Mouse (Mus musculus) lung, embryonic 14.5 days (tissue): ENCODE measurements at regions not wholly inside any gene's neighbourhood (a gene's known extent, or its start where the extent isn't known, plus 50 kb on each side); places are given as distances from the start of the nearest gene placed in this dataset.

Source experiments
- ATAC-seq: fragments of 200-750 bp; cut with Nextera tagmentation; 2 replicates; pipeline ENCODE4 v1.8.0; 2017; ENCODE audit warnings: mild to moderate bottlenecking, moderate TSS enrichment, moderate library complexity; ENCODE audit not compliant: insufficient read depth
- DNase-seq: peaks from one replicate; pipeline ENCODE4 v3.0.0-alpha.2; 2015
- H3K27ac ChIP-seq: fragments of 300-500 bp; sonication (generic); 2 replicates; pipeline ENCODE4 v1.5.1; 2014; ENCODE audit warnings: low read depth, mild to moderate bottlenecking, moderate library complexity
- H3K27me3 ChIP-seq: fragments of 300-500 bp; sonication (generic); 2 replicates; pipeline ENCODE4 v1.6.1; 2014; ENCODE audit warnings: low read length, control low read depth; ENCODE audit not compliant: insufficient read depth
- H3K36me3 ChIP-seq: fragments of 300-500 bp; sonication (generic); 2 replicates; pipeline ENCODE4 v1.6.1; 2014; ENCODE audit warnings: control low read depth; ENCODE audit not compliant: insufficient read depth
- H3K4me1 ChIP-seq: fragments of 300-500 bp; sonication (generic); 2 replicates; pipeline ENCODE4 v1.6.1; 2014; ENCODE audit warnings: antibody characterized with exemption, control low read depth; ENCODE audit not compliant: insufficient read depth
- H3K4me2 ChIP-seq: fragments of 300-500 bp; sonication (generic); 2 replicates; pipeline ENCODE4 v1.6.1; 2014; ENCODE audit warnings: mild to moderate bottlenecking
- H3K4me3 ChIP-seq: fragments of 300-500 bp; sonication (generic); 2 replicates; pipeline ENCODE4 v1.5.1; 2014; ENCODE audit warnings: low read depth, low read length
- H3K9ac ChIP-seq: fragments of 300-500 bp; sonication (generic); 2 replicates; pipeline ENCODE4 v1.6.1; 2014
- H3K9me3 ChIP-seq: fragments of 300-500 bp; sonication (generic); 2 replicates; pipeline ENCODE4 v1.6.1; 2016; ENCODE audit warnings: low read depth, low read length, control low read depth
- CTCF ChIP-seq: IDR thresholded peaks from 2 replicates; pipeline ENCODE4 v1.5.1; 2016; ENCODE audit warnings: antibody characterized with exemption, low read depth
- WGBS: fragments of 180-500 bp; shearing (Covaris S2); extraction: QIAGEN DNeasy Blood & Tissue Kit; methylation state at CpG from one replicate; pipeline ENCODE4 v1.1.7; 2014; 5-methylcytosine and 5-hydroxymethylcytosine counted together

DNA sequence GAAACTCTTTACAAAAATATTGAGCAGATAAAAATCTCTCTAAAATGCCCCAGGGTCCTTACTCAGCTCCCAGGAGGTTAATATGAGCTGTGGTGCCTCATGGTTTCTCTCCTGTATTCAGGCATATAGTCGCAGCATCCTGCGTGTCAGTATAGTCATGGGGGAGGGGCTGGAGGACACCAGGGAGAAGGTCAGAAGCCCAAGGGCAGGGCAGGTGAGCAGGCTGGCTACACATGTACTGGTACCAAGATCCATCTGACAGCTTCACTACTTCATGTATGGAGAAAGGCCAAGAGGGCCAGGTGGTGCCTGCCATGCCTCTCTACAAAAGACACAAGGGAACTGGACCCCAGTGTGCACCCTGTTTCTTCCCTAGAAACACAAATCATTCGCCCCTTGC, 524.4 kb downstream of the Fam19a5 start:
- 45% methylated on average over 3 of the region's 3 CpGs for WGBS
- H3K9ac ChIP-seq = no peak overlapping the region
- no peak for DNase-seq
- H3K4me3 ChIP-seq = no peak overlapping the region
- H3K27ac ChIP-seq = no peak overlapping the region
- no peak overlapping the region for H3K4me2 ChIP-seq
- no peak for TF ChIP-seq CTCF
- no peaks in the 10 kb centered on the region for H3K9me3 ChIP-seq
- no peaks in the 10 kb centered on the region for H3K36me3 ChIP-seq
- no peaks in the 10 kb centered on the region for H3K4me1 ChIP-seq
- no peak for ATAC-seq
- no peaks in the 10 kb centered on the region for H3K27me3 ChIP-seq

DNA sequence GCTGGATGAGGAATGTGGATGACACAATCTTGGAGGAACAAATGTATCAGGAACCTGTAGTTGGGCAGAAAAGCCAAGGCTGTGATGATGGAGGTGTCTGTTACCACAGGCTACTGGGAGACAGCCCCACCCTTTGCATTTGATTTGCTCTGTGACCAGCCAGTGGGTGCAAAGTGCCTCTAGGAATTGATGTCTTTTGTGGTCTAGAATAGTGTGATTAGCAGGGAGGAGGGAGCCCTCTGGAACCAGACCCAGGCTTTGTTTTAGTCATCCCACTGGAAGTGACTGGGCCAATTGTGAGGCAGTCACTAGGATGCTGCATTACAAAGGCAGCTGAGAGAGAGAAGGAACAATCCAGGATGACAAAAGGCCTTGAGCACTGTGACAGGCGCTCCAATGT, 527.4 kb upstream of the Zdhhc25 start:
- Histone ChIP-seq H3K27ac (no peak overlapping the region), H3K4me1 (no peaks in the 10 kb centered on the region), H3K4me2 (no peak overlapping the region), H3K4me3 (no peak overlapping the region), H3K36me3 (no peaks in the 10 kb centered on the region), H3K9ac (no peak overlapping the region), H3K9me3 (no peaks in the 10 kb centered on the region), H3K27me3 (no peaks in the 10 kb centered on the region)
- TF ChIP-seq CTCF = no peak
- no peak for DNase-seq
- 37% methylated on average over 1 of the region's 1 CpGs for WGBS
- no peak for ATAC-seq

DNA sequence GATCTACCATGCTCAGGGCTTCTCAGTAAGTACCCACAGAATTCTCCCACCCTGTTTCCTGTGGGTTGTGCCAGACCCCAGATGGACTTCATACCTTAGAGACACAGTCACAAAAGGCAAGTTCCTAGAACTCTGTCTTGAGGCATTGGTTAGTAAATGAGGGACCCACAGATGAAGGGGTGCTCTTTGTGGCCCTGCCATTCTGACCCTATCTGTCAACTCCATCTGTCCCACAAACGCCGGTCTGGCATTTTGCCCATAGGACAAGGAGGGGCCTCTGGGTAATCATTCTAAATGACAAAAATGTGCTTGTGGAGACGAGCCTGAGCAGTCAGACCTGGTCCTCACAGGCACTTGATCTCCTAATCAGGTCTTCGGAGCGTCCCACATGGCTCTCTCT, 516.2 kb upstream of the Zdhhc25 start:
- WGBS = 40% methylated on average over 5 of the region's 5 CpGs

DNA sequence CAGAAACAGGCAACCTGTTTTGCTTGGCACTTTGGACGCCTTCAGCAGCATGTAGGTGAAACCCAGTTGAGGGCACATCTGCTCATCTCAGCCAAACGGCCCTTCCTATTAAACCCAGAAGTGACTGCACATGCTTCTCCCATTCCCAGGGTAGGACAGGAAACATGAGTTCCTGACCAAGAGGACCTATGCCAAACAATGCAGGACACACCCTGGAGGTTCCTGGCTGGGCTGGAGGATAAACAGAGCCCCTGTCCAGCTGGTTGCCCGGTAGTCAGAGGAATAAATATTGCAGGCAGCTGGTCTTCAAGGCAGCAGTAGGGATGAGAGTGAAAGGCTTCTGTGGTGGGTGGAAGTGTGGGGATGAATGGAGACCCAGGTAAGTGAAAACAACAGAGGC, 514.5 kb upstream of the Zdhhc25 start:
- DNase-seq (peak; percentile 37), ATAC-seq (no peak)
- no peak for TF ChIP-seq CTCF
- no peaks in the 10 kb centered on the region for H3K9me3 ChIP-seq
- WGBS = 60% methylated on average over 3 of the region's 3 CpGs
- H3K4me2 ChIP-seq = no peak overlapping the region
- H3K36me3 ChIP-seq = no peaks in the 10 kb centered on the region
- H3K4me1 ChIP-seq = no peaks in the 10 kb centered on the region
- H3K27ac ChIP-seq = no peak overlapping the region
- no peak overlapping the region for H3K4me3 ChIP-seq
- H3K9ac ChIP-seq = no peak overlapping the region
- no peaks in the 10 kb centered on the region for H3K27me3 ChIP-seq

More for the DNA sequence above, 516.2 kb upstream of the Zdhhc25 start:
- no peaks in the 10 kb centered on the region for H3K27me3 ChIP-seq
- DNase-seq (peak; percentile 26), ATAC-seq (no peak)
- no peak overlapping the region for H3K27ac ChIP-seq
- H3K36me3 ChIP-seq = no peaks in the 10 kb centered on the region
- H3K4me1 ChIP-seq = no peaks in the 10 kb centered on the region
- no peaks in the 10 kb centered on the region for H3K9me3 ChIP-seq
- no peak overlapping the region for H3K9ac ChIP-seq
- TF ChIP-seq CTCF = no peak
- no peak overlapping the region for H3K4me2 ChIP-seq
- no peak overlapping the region for H3K4me3 ChIP-seq

DNA sequence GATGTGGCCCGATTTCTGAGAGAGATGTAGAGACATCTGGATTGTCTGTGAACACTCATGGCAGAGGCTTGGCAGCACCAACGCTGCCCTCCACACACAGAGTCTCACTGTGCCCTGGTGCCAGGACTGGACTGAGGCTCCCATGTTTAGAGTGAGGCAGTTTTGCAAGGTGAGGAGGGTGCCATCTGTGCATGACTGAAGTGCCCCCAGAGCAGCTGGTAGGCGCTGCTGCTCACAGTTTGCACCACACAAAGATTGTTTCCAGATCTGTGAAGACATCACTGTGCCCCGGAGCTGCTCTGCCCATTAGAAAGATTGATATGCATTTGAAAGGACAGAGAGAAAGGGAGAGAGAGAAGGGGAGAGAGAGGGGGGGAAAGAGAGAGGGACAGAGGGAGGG, 510.6 kb upstream of the Zdhhc25 start:
- Histone ChIP-seq H3K4me2 (no peak overlapping the region), H3K9me3 (no peaks in the 10 kb centered on the region; the same call in 1 of the 2 replicates), H3K4me1 (no peaks in the 10 kb centered on the region), H3K36me3 (no peaks in the 10 kb centered on the region), H3K27me3 (no peaks in the 10 kb centered on the region), H3K9ac (no peak overlapping the region), H3K27ac (no peak overlapping the region), H3K4me3 (no peak overlapping the region)
- no peak for TF ChIP-seq CTCF
- DNase-seq (no peak), ATAC-seq (no peak)
- WGBS = 52% methylated on average over 4 of the region's 4 CpGs

DNA sequence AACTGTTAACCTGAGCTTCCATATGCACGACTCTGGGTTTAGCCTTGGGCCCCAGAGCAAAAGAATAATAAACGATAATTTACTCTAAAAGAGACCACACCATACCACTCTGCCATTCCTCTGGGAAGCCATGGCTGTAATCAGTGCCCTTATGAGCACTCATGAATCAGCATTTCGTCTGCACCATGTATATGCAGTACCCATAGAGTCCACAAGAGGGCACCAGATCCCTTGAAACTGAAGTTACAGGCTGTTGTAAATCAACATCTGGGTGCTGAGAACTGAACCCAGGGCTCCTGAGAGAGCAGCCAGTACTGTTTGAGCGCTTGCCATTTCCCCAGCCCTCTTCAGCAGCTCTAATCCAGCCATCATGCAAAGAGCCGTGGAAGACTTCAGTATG, 508.7 kb upstream of the Zdhhc25 start:
- Histone ChIP-seq H3K9ac (no peak overlapping the region), H3K4me2 (no peak overlapping the region), H3K9me3 (no peaks in the 10 kb centered on the region; the same call in 1 of the 2 replicates), H3K36me3 (no peaks in the 10 kb centered on the region), H3K4me1 (no peaks in the 10 kb centered on the region), H3K27ac (no peak overlapping the region), H3K27me3 (no peaks in the 10 kb centered on the region), H3K4me3 (no peak overlapping the region)
- WGBS = 87% methylated on average over 5 of the region's 5 CpGs
- TF ChIP-seq CTCF = peak; percentile 48
- DNase-seq (no peak), ATAC-seq (no peak)

DNA sequence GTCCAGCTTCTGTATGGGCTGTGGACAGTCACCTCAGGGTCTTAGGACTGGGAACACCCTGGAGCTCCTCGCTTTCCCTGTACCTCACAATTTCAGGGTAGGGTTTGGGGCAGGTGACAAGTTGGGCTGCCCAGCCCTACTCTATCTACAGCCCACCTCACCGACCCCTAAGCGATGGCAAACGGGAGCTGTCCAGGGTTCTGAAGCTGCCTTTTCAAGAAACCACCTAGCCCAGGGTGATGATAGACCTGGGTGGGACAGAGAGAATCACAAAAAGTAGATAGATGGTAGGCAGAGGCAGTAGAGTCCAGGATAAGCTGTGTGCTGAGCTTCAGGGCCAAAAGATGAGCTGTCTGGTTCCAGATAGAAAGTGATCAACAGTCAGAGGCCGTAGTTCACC, 479.7 kb upstream of the Zdhhc25 start:
- Histone ChIP-seq H3K27me3 (no peaks in the 10 kb centered on the region), H3K36me3 (no peaks in the 10 kb centered on the region), H3K4me1 (no peaks in the 10 kb centered on the region), H3K9ac (no peak overlapping the region), H3K4me3 (no peak overlapping the region), H3K9me3 (no peaks in the 10 kb centered on the region), H3K27ac (no peak overlapping the region), H3K4me2 (no peak overlapping the region)
- ATAC-seq = no peak
- WGBS = 37% methylated on average over 5 of the region's 5 CpGs
- peak; percentile 29 for DNase-seq
- TF ChIP-seq CTCF = no peak

DNA sequence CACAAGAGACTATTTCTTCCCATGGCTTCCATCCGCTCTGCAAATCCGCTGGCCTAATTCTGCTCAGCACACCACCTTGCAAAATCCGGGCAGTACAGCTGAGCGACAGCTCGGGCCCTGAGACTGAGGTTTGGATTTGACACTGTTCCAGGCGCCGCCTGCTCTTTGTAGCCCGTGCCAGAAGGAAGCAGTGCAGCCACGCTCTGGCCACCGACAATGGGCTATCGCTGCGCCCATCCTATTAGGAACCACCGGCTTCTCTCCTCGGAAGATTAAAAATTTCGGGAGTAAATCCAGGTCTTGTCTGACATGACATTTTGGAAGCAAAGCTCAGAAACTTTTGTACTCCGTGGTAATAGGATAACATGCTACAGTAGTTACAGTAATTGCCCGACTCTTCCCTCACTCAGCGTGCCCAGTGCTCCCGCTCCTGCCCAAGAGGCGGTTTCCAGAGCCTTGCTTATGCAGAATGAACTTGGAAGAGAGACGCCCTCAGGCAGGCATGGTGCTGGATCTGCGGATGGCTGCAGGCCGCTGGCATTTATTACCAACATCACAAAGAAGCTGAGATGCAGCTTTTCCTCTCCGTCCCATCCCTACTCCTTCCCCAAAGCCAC, 476.1 kb upstream of the Zdhhc25 start:
- 82% methylated on average over 24 of the region's 24 CpGs for WGBS
- TF ChIP-seq CTCF = no peak

More for the DNA sequence above, 476.1 kb upstream of the Zdhhc25 start:
- Histone ChIP-seq H3K4me1 (no peaks in the 10 kb centered on the region), H3K9me3 (no peaks in the 10 kb centered on the region), H3K4me2 (no peak overlapping the region), H3K4me3 (no peak overlapping the region), H3K27me3 (no peaks in the 10 kb centered on the region), H3K36me3 (no peaks in the 10 kb centered on the region), H3K9ac (no peak overlapping the region), H3K27ac (no peak overlapping the region)
- DNase-seq (no peak), ATAC-seq (no peak)
